Mouse (Mus musculus) ES-E14 (cell line): ENCODE results near the gene Ghdc. TPM values are rescaled to one million over a fixed set of nuclear protein-coding genes. Genes with fewer than 3 reads are reported as not detected.

ENCODE experiments used
- DNase-seq: peaks from one replicate; pipeline ENCODE4 v3.0.0-alpha.2; 2013; ENCODE audit warnings: low read depth, low spot score
- H3K27ac ChIP-seq: 2 replicates; pipeline ENCODE4 v1.5.1; 2012; ENCODE audit warnings: low read depth, mild to moderate bottlenecking, low read length, moderate library complexity, mixed read lengths; ENCODE audit not compliant: poor library complexity, insufficient read depth, severe bottlenecking
- H3K36me3 ChIP-seq: 2 replicates; pipeline ENCODE4 v1.6.1; 2012; ENCODE audit warnings: mild to moderate bottlenecking, low read length, moderate library complexity, mixed read lengths; ENCODE audit not compliant: control insufficient read depth, poor library complexity, insufficient read depth, severe bottlenecking
- H3K4me1 ChIP-seq, 2 experiments: fragments of 150-350 bp in 1 of 2; sonication (generic) in 1 of 2; 2 replicates each; pipeline ENCODE4 v1.6.1; 2012; ENCODE audit warnings: low read length in 2 of 2, mild to moderate bottlenecking in 1 of 2, mixed read lengths in 1 of 2; ENCODE audit not compliant: control insufficient read depth in 2 of 2, insufficient read depth in 2 of 2, poor library complexity in 1 of 2
- H3K4me3 ChIP-seq, 2 experiments: fragments of 150-350 bp in 1 of 2; sonication (generic) in 1 of 2; 2 replicates each; pipeline ENCODE4 v1.5.1; 2012; ENCODE audit warnings: low read length in 2 of 2, low read depth in 1 of 2, mild to moderate bottlenecking in 1 of 2, mixed read lengths in 1 of 2; ENCODE audit not compliant: insufficient read depth in 1 of 2, poor library complexity in 1 of 2, severe bottlenecking in 1 of 2
- H3K9ac ChIP-seq: 2 replicates; pipeline ENCODE4 v1.6.1; 2012; ENCODE audit warnings: low read depth, mild to moderate bottlenecking, low read length, mixed read lengths; ENCODE audit not compliant: poor library complexity, insufficient read depth, severe bottlenecking
- H3K9me3 ChIP-seq: fragments of 150-350 bp; sonication (generic); 2 replicates; pipeline ENCODE4 v1.6.1; 2012; ENCODE audit warnings: low read depth, mild to moderate bottlenecking, low read length; ENCODE audit not compliant: control insufficient read depth, insufficient read depth
- CHD2 ChIP-seq: IDR thresholded peaks from 2 replicates; pipeline ENCODE4 v1.6.1; 2014; ENCODE audit warnings: mild to moderate bottlenecking, low read depth, low read length, inconsistent platforms
- HCFC1 ChIP-seq: IDR thresholded peaks from 2 replicates; pipeline ENCODE4 v1.6.1; 2012; ENCODE audit warnings: low read length, inconsistent platforms, borderline replicate concordance; ENCODE audit not compliant: insufficient read depth
- MAFK ChIP-seq: IDR thresholded peaks from 2 replicates; pipeline ENCODE4 v1.6.1; 2014; ENCODE audit warnings: mild to moderate bottlenecking, low read depth, low read length, inconsistent platforms; ENCODE audit not compliant: insufficient read depth
- ZC3H11A ChIP-seq: IDR thresholded peaks from 2 replicates; pipeline ENCODE4 v1.6.1; 2012; ENCODE audit warnings: low read depth, mild to moderate bottlenecking, inconsistent platforms, low read length, borderline replicate concordance
- ZNF384 ChIP-seq: IDR thresholded peaks from 2 replicates; pipeline ENCODE4 v1.6.1; 2012; ENCODE audit warnings: low read depth, low read length, inconsistent platforms
- in situ Hi-C, 2 experiments: fragments of 600-800 bp; cut with MboI; formaldehyde crosslinking; loops; one replicate each; pipeline ENCODE4 v1.15.1; 2025; ENCODE audit warnings: low sequenced_read_pairs in 2 of 2, inconsistent platforms in 1 of 2; ENCODE audit not compliant: unreplicated experiment in 2 of 2
- total RNA-seq: library from RNA; depleted of rRNA; stranded (reverse); fragments of 300-350 nt; gene quantifications from 2 replicates; pipeline ENCODE4 v1.2.3, GENCODE M21; 2012

Ghdc gene
- total RNA-seq, 1 experiment = 16.5 TPM

DNA sequence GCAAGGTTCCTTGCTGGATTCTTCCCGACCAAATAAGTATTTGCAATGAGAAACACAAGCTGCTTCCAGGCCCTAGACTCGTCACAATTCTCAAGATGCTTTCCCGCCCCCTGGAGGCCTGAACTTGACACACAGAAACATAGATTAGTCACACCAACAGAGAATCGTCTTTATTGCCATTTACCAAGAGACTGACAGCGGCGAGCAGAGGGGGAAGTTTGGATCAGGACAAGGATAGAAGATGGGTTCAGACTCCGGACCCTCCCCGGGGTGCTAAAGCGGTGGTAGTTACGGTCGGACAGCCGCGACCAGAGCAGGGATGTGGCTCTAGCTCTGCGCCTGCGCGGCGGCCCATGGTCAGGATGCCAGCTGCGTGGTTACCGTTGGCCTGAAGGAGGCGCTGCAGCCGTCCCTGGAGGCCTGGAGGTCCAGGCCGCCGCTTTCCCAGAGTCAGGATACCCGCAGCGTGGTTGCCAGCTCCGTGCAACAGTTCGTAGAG is 9.2 kb downstream of the Ghdc start:
- Histone ChIP-seq H3K9me3 (no peaks in the 10 kb centered on the region), H3K4me1 (peaks cover 0 to 3% of the 10 kb centered on the region in 2 experiments; a peak in 2 of 4 replicates), H3K4me3 (peak overlapping the region; percentile 60 to 66), H3K27ac (no peak overlapping the region), H3K9ac (peak overlapping the region; percentile 57), H3K36me3 (no peaks in the 10 kb centered on the region)
- in situ Hi-C loops = no loop called here
- TF ChIP-seq MAFK (no peak), ZC3H11A (no peak), HCFC1 (no peak)
- peak; percentile 87 for DNase-seq

DNA sequence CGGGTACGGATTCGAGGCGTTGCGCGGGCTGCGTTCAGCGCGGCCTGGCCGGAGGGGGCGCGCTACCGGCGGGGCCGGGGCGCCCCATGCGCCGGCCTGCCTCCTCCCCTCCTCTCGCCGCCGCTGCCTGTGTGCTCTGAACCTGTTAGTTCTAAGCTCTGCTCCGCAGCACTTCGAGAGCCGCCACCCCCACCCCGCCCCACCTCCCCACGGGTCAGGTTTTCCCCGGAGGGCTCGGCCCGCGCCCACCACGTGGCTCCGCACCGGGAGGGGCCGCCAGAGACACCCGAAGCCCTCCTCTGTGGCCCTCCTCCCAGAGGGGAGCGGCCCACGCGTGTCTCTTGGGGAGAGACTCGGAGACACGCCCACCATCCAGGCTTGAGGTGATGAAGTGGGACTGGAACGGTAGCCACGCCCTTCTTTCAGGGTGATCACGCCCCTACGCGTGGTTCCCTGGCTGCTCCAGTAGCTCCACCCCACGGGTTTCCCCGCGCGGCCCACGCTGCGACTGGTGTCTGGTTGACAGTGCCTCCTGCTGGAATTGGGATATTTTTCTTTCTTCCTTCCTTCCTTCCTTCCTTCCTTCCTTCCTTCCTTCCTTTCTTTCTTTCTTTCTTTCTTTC is 11.0 kb downstream of the Ghdc start, which contains the start of gene Kcnh4:
Gene Kcnh4, minus strand, starts transcription at position 332 of the 623 bp plus-strand sequence.
- H3K4me1 ChIP-seq = peaks cover 0 to 3% of the 10 kb centered on the region in 2 experiments; a peak in 2 of 4 replicates
- in situ Hi-C loops = no loop called here
- peak within 1 kb of the TSS; percentile 57 to 61 for H3K4me3 ChIP-seq
- H3K9ac ChIP-seq = peak within 1 kb of the TSS; percentile 19; the same call in 1 of the 2 replicates
- H3K36me3 ChIP-seq = no peaks in the 10 kb centered on the region
- H3K27ac ChIP-seq = no peak within 1 kb of the TSS
- no peak for DNase-seq
- H3K9me3 ChIP-seq = no peaks in the 10 kb centered on the region
- TF ChIP-seq CHD2 (no peak), ZC3H11A (no peak), MAFK (no peak), HCFC1 (no peak), ZNF384 (no peak)

DNA sequence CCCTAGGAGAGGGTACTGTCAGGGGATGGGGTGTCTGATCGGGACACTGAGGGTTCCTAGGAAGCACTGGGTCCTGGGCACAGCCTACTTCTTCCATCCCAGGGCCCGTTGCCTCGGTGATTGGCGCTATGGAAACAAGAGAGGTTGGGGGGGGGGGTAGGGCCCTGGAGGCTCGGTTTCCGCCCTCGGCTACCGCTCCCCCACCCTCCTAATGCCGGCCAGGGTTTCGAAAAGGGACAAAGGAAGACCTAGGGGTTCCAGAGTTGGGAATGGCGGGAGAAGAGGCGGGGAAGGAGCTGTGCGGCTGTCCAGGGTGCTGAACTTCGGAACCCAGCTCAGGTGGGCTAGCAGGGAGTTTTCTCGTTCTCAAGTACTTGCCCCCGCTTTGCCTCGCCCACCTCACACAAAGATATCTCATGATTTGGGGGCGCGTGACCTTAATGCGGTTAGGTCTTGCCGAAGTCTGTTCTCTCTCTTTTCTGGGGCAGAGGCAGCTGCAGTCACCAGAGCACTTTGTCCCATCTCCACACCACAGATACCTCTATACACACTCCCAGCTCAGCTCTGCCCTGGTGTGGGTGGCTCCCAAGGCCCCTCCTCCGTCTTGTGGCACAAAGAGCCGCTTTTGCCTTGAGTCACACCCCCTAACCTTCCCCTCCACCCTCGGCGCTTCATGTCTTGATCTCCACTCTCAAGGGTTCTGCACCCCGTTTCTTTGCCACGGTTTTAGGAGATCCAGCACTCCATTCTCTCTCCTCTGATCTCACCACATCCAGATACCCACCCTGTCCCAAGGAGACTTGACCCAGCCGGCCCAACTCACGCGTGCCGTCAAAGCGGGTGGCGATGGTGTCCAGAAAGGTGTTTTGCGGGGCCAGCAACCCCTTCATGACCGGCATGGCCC is 11.8 kb downstream of the Ghdc start:
- TF ChIP-seq MAFK (no peak), CHD2 (no peak), ZNF384 (no peak), ZC3H11A (no peak), HCFC1 (no peak)
- Histone ChIP-seq H3K9ac (peak overlapping the region; percentile 19; the same call in 1 of the 2 replicates), H3K4me3 (peak overlapping the region; percentile 57 to 61), H3K27ac (no peak overlapping the region), H3K4me1 (peaks cover 0 to 3% of the 10 kb centered on the region in 2 experiments; a peak in 2 of 4 replicates), H3K36me3 (no peaks in the 10 kb centered on the region), H3K9me3 (no peaks in the 10 kb centered on the region)
- in situ Hi-C loops = no loop called here
- DNase-seq = peak; percentile 77

DNA sequence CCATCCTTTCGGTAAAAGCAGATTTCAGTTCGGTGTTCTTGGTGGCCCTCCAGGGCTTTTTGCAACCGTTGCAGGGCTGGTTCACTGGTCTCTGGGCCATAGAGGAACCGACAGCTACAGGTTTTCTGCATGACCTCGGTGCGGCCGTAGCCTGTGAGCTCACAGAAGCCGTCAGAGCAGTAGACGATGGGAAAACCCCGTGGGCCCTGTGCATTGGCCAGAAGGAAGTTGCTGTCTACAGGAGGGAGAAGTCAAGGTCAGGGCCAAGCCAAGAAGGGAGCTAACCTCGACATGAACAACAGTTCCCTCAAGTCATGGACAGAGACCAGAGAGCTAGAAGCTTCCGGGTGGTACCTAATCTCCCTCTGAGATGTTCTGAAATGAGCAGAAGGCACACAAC is 13.2 kb downstream of the Ghdc start:
- Histone ChIP-seq H3K9ac (no peak overlapping the region), H3K27ac (no peak overlapping the region), H3K4me1 (peaks cover 0 to 3% of the 10 kb centered on the region in 2 experiments; a peak in 2 of 4 replicates), H3K9me3 (no peaks in the 10 kb centered on the region), H3K36me3 (no peaks in the 10 kb centered on the region), H3K4me3 (no peak overlapping the region)
- in situ Hi-C loops = no loop called here
- no peak for DNase-seq
- no peak for TF ChIP-seq HCFC1
- TF ChIP-seq ZC3H11A = no peak
- no peak for TF ChIP-seq CHD2
- no peak for TF ChIP-seq ZNF384
- no peak for TF ChIP-seq MAFK
